Mouse (Mus musculus): Measurements from ENCODE around the gene Sdf4. TPM values are rescaled to one million over a fixed set of nuclear protein-coding genes. Genes with fewer than 3 reads are reported as not detected.

The Sdf4 gene
- polyA plus RNA-seq, 1 experiment: 68.4 TPM

GRCm38 (mm10) chr4:155972651-155973050, 20.0 kb upstream of the Sdf4 start:
- Histone ChIP-seq H3K36me3 (ENCODE audit: control insufficient read depth, insufficient read depth, low read length) (no peaks in the 10 kb centered on the region), H3K27me3 (ENCODE audit: control insufficient read depth, insufficient read depth, low read length) (no peaks in the 10 kb centered on the region), H3K4me1 (replicated peaks; ENCODE audit: control insufficient read depth, insufficient read depth, low read length) (no peaks in the 10 kb centered on the region), H3K27ac (ENCODE audit: control insufficient read depth, insufficient read depth, low read length) (no peak overlapping the region), H3K4me3 (ENCODE audit: control insufficient read depth, insufficient read depth, low read length) (no peak overlapping the region)
- no peak for DNase-seq
- WGBS: 98% methylated on average over 6 of the region's 6 CpGs
- no peak for TF ChIP-seq POLR2A (IDR thresholded peaks at IDR 0.05; ENCODE audit: control insufficient read depth, extremely low read depth, insufficient read depth, low read length, poor library complexity)
- TF ChIP-seq CTCF (IDR thresholded peaks at IDR 0.05; ENCODE audit: borderline replicate concordance, control insufficient read depth, extremely low read depth, insufficient read depth, low read length, poor library complexity): no peak

GRCm38 (mm10) chr4:155973239-155973638, 19.4 kb upstream of the Sdf4 start:
- no peak for DNase-seq
- TF ChIP-seq CTCF (IDR thresholded peaks at IDR 0.05; ENCODE audit: borderline replicate concordance, control insufficient read depth, extremely low read depth, insufficient read depth, low read length, poor library complexity) (no peak), POLR2A (IDR thresholded peaks at IDR 0.05; ENCODE audit: control insufficient read depth, extremely low read depth, insufficient read depth, low read length, poor library complexity) (no peak)
- no peaks in the 10 kb centered on the region for H3K4me1 ChIP-seq (replicated peaks; ENCODE audit: control insufficient read depth, insufficient read depth, low read length)
- H3K27ac ChIP-seq (ENCODE audit: control insufficient read depth, insufficient read depth, low read length): no peak overlapping the region
- no peaks in the 10 kb centered on the region for H3K36me3 ChIP-seq (ENCODE audit: control insufficient read depth, insufficient read depth, low read length)
- WGBS: 89% methylated on average over 2 of the region's 2 CpGs
- H3K4me3 ChIP-seq (ENCODE audit: control insufficient read depth, insufficient read depth, low read length): no peak overlapping the region
- H3K27me3 ChIP-seq (ENCODE audit: control insufficient read depth, insufficient read depth, low read length): no peaks in the 10 kb centered on the region

- DNase-seq: no peak
- Histone ChIP-seq H3K36me3 (ENCODE audit: control insufficient read depth, insufficient read depth, low read length) (no peaks in the 10 kb centered on the region), H3K27ac (ENCODE audit: control insufficient read depth, insufficient read depth, low read length) (no peak overlapping the region), H3K4me1 (replicated peaks; ENCODE audit: control insufficient read depth, insufficient read depth, low read length) (no peaks in the 10 kb centered on the region), H3K4me3 (ENCODE audit: control insufficient read depth, insufficient read depth, low read length) (no peak overlapping the region), H3K27me3 (ENCODE audit: control insufficient read depth, insufficient read depth, low read length) (no peaks in the 10 kb centered on the region)
- WGBS: 80% methylated on average over 12 of the region's 12 CpGs
- TF ChIP-seq CTCF (IDR thresholded peaks at IDR 0.05; ENCODE audit: borderline replicate concordance, control insufficient read depth, extremely low read depth, insufficient read depth, low read length, poor library complexity): no peak
- no peak for TF ChIP-seq POLR2A (IDR thresholded peaks at IDR 0.05; ENCODE audit: control insufficient read depth, extremely low read depth, insufficient read depth, low read length, poor library complexity)
These were observed 11.1 kb upstream of the Sdf4 start for GRCm38 (mm10) chr4:155981436-155982082.

- Histone ChIP-seq H3K27ac (ENCODE audit: control insufficient read depth, insufficient read depth, low read length) (no peak overlapping the region), H3K36me3 (ENCODE audit: control insufficient read depth, insufficient read depth, low read length) (no peaks in the 10 kb centered on the region), H3K27me3 (ENCODE audit: control insufficient read depth, insufficient read depth, low read length) (no peaks in the 10 kb centered on the region), H3K4me3 (ENCODE audit: control insufficient read depth, insufficient read depth, low read length) (no peak overlapping the region), H3K4me1 (replicated peaks; ENCODE audit: control insufficient read depth, insufficient read depth, low read length) (no peaks in the 10 kb centered on the region)
- TF ChIP-seq POLR2A (IDR thresholded peaks at IDR 0.05; ENCODE audit: control insufficient read depth, extremely low read depth, insufficient read depth, low read length, poor library complexity) (no peak), CTCF (IDR thresholded peaks at IDR 0.05; ENCODE audit: borderline replicate concordance, control insufficient read depth, extremely low read depth, insufficient read depth, low read length, poor library complexity) (no peak)
- 47% methylated on average over 2 of the region's 2 CpGs for WGBS
- DNase-seq: no peak
These were observed 8.9 kb upstream of the Sdf4 start for GRCm38 (mm10) chr4:155983788-155984187.

- Histone ChIP-seq H3K27ac (ENCODE audit: control insufficient read depth, insufficient read depth, low read length) (no peak overlapping the region), H3K36me3 (ENCODE audit: control insufficient read depth, insufficient read depth, low read length) (0 out of 2 replicates have a peak, but pooled peaks cover 3% of the 10 kb centered on the region), H3K4me1 (replicated peaks; ENCODE audit: control insufficient read depth, insufficient read depth, low read length) (peaks cover 12% of the 10 kb centered on the region), H3K27me3 (ENCODE audit: control insufficient read depth, insufficient read depth, low read length) (no peaks in the 10 kb centered on the region), H3K4me3 (ENCODE audit: control insufficient read depth, insufficient read depth, low read length) (peak overlapping the region; percentile 63)
- TF ChIP-seq CTCF (IDR thresholded peaks at IDR 0.05; ENCODE audit: borderline replicate concordance, control insufficient read depth, extremely low read depth, insufficient read depth, low read length, poor library complexity) (no peak), POLR2A (IDR thresholded peaks at IDR 0.05; ENCODE audit: control insufficient read depth, extremely low read depth, insufficient read depth, low read length, poor library complexity) (no peak)
- DNase-seq: peak; percentile 16
- WGBS: 72% methylated on average over 22 of the region's 22 CpGs
These were observed 1.3 kb upstream of the Sdf4 start for GRCm38 (mm10) chr4:155991211-155991907.

GRCm38 (mm10) chr4:155991908-155992230, 803 bp upstream of the Sdf4 start:
- H3K27me3 ChIP-seq (ENCODE audit: control insufficient read depth, insufficient read depth, low read length): no peaks in the 10 kb centered on the region
- whole genome bisulfite sequencing: 13% methylated on average over 37 of the region's 37 CpGs
- H3K36me3 ChIP-seq (ENCODE audit: control insufficient read depth, insufficient read depth, low read length): peaks cover 7% of the 10 kb centered on the region
- H3K27ac ChIP-seq (ENCODE audit: control insufficient read depth, insufficient read depth, low read length): no peak overlapping the region
- no peak for DNase-seq
- peaks cover 12% of the 10 kb centered on the region for H3K4me1 ChIP-seq (replicated peaks; ENCODE audit: control insufficient read depth, insufficient read depth, low read length)
- no peak for TF ChIP-seq CTCF (IDR thresholded peaks at IDR 0.05; ENCODE audit: borderline replicate concordance, control insufficient read depth, extremely low read depth, insufficient read depth, low read length, poor library complexity)
- TF ChIP-seq POLR2A (IDR thresholded peaks at IDR 0.05; ENCODE audit: control insufficient read depth, extremely low read depth, insufficient read depth, low read length, poor library complexity): no peak
- peak overlapping the region; percentile 63 for H3K4me3 ChIP-seq (ENCODE audit: control insufficient read depth, insufficient read depth, low read length)

Data from thymus, adult 2 months (tissue).